Mouse (Mus musculus) adrenal gland, adult 18-20 months (tissue): ENCODE data around the gene Igf1r. TPM values are rescaled to one million over a fixed set of nuclear protein-coding genes. Genes with fewer than 3 reads are reported as not detected.
A peak's percentile ranks its signal among the peaks of the same experiment; 100 is the strongest.

Experiments used
- DNase-seq, 2 experiments: peaks; one replicate each; pipeline ENCODE4 v3.0.0; 2021 to 2022; ENCODE audit warnings: low spot score in 2 of 2
- long read RNA-seq, 2 experiments: library from polyadenylated mRNA; stranded (forward); transcript quantifications; one replicate each; pipeline ENCODE4 v2.0.0; 2021
- total RNA-seq, 2 experiments: library from RNA; stranded (reverse); gene quantifications; 1 replicate in 1 of 2; 2 replicates in 1 of 2; pipeline ENCODE4 v1.2.3; 2021

The Igf1r gene
- 100 to 1,000 TPM in 1 of 2 experiments, 10 to 100 TPM in 1; 56.6 to 128 TPM for total RNA-seq
- long read RNA-seq, experiment 1, full-length matches to known transcripts = 4 of 10 reads
- long read RNA-seq, experiment 1, partial matches to known transcripts = 0 of 10 reads
- long read RNA-seq, experiment 1, other reads (novel, unspliced or antisense) = 6 of 10 reads
- long read RNA-seq, experiment 2, full-length matches to known transcripts = 6 of 27 reads
- long read RNA-seq, experiment 2, partial matches to known transcripts = 10 of 27 reads
- long read RNA-seq, experiment 2, other reads (novel, unspliced or antisense) = 11 of 27 reads

GRCm38 (mm10) chr7:67952777-67953700, at the start of gene Igf1r:
Igf1r (plus strand) TSS chr7:67952827.
- DNase-seq = peak; percentile 57 to 62

- DNase-seq = no peak
Observed at GRCm38 (mm10) chr7:67906358-67906757, 46.3 kb upstream of the Igf1r start.

- no peak for DNase-seq
Observed at GRCm38 (mm10) chr7:67907786-67908400, 44.7 kb upstream of the Igf1r start.

GRCm38 (mm10) chr7:67910528-67910927, 42.1 kb upstream of the Igf1r start:
- no peak for DNase-seq

GRCm38 (mm10) chr7:67910947-67911346, 41.7 kb upstream of the Igf1r start:
- DNase-seq = no peak

- no peak for DNase-seq
Observed at GRCm38 (mm10) chr7:67911841-67912240, 40.8 kb upstream of the Igf1r start.

- no peak for DNase-seq
Observed at GRCm38 (mm10) chr7:67916960-67917359, 35.7 kb upstream of the Igf1r start.

- no peak for DNase-seq
Observed at GRCm38 (mm10) chr7:67917753-67918152, 34.9 kb upstream of the Igf1r start.

GRCm38 (mm10) chr7:67919467-67919866, 33.2 kb upstream of the Igf1r start:
- no peak for DNase-seq

GRCm38 (mm10) chr7:67924215-67924614, 28.4 kb upstream of the Igf1r start:
- no peak for DNase-seq

GRCm38 (mm10) chr7:67930132-67930531, 22.5 kb upstream of the Igf1r start:
- DNase-seq = no peak

GRCm38 (mm10) chr7:67936801-67937200, 15.8 kb upstream of the Igf1r start:
- no peak for DNase-seq

GRCm38 (mm10) chr7:67943805-67944204, 8.8 kb upstream of the Igf1r start:
- DNase-seq = no peak

GRCm38 (mm10) chr7:67946901-67947300, 5.7 kb upstream of the Igf1r start:
- DNase-seq = no peak

GRCm38 (mm10) chr7:67950346-67950814, 2.2 kb upstream of the Igf1r start:
- DNase-seq = no peak

GRCm38 (mm10) chr7:67950815-67951531, 1.7 kb upstream of the Igf1r start:
- peak; percentile 87 to 88 for DNase-seq

GRCm38 (mm10) chr7:67951532-67952035, 1.0 kb upstream of the Igf1r start:
- DNase-seq = peak; percentile 95 to 98

GRCm38 (mm10) chr7:67952036-67952681, 468 bp upstream of the Igf1r start:
- peak; percentile 75 to 80 for DNase-seq

GRCm38 (mm10) chr7:67953764-67954242, 1.2 kb downstream of the Igf1r start:
- DNase-seq = peak in 1 of 2 experiments; percentile 34
